Mouse (Mus musculus): Measurements from ENCODE around the gene Hs6st2.

GRCm38 (mm10) chrX:51590448-51591010, 91.1 kb downstream of the Hs6st2 start:
- no peak for TF ChIP-seq CHD2 (IDR thresholded peaks at IDR 0.05; ENCODE audit: low read depth, low read length)
- TF ChIP-seq HCFC1 (IDR thresholded peaks at IDR 0.05; ENCODE audit: borderline replicate concordance, insufficient read depth, low read length), result no peak
- TF ChIP-seq MAFK (IDR thresholded peaks at IDR 0.05; ENCODE audit: insufficient read depth, low read depth, low read length), result no peak
- no peak for TF ChIP-seq ZNF384 (IDR thresholded peaks at IDR 0.05; ENCODE audit: low read depth, low read length)
- no peak for TF ChIP-seq ZC3H11A (IDR thresholded peaks at IDR 0.05; ENCODE audit: borderline replicate concordance, low read depth, low read length)

Data from ES-E14 (cell line).